Mouse (Mus musculus): Measurements from ENCODE around the gene Vmn2r25.

- TF ChIP-seq CTCF (conservative IDR thresholded peaks at IDR 0.05; ENCODE audit: insufficient read depth, insufficient read length, low read depth, low read length) (no peak), POLR2A (IDR thresholded peaks at IDR 0.05; ENCODE audit: low read depth, low read length) (no peak)
Observed at GRCm38 (mm10) chr6:123784857-123785256, 68.4 kb downstream of the Vmn2r25 start.

All from kidney, adult 2 months (tissue).